Mouse (Mus musculus) kidney, embryonic 14.5 days (tissue): ENCODE measurements around the gene Duoxa2. TPM values are rescaled to one million over a fixed set of nuclear protein-coding genes. Genes with fewer than 3 reads are reported as not detected.
A peak's percentile ranks its signal among the peaks of the same experiment; 100 is the strongest.
"Not testable (repeated sequence)": the region's sequence is repeated elsewhere in the genome, so short reads cannot be mapped to it uniquely, and the experiment has no call there.

ENCODE experiments used
- ATAC-seq: fragments of 200-750 bp; cut with Nextera tagmentation; 2 replicates; pipeline ENCODE4 v1.8.0; 2017; ENCODE audit warnings: moderate number of reproducible peaks, mild to moderate bottlenecking, moderate TSS enrichment, moderate library complexity; ENCODE audit not compliant: low FRiP score, low TSS enrichment
- H3K27ac ChIP-seq: fragments of 300-500 bp; sonication (generic); 2 replicates; pipeline ENCODE4 v1.5.1; 2014; ENCODE audit warnings: low read depth, mild to moderate bottlenecking, low read length, moderate library complexity, mixed read lengths
- H3K27me3 ChIP-seq: fragments of 300-500 bp; sonication (generic); 2 replicates; pipeline ENCODE4 v1.6.1; 2014; ENCODE audit warnings: mild to moderate bottlenecking, low read length; ENCODE audit not compliant: control insufficient read depth, insufficient read depth
- H3K36me3 ChIP-seq: fragments of 300-500 bp; sonication (generic); 2 replicates; pipeline ENCODE4 v1.6.1; 2014; ENCODE audit warnings: low read length, mixed read lengths; ENCODE audit not compliant: control insufficient read depth, insufficient read depth
- H3K4me1 ChIP-seq: fragments of 300-500 bp; sonication (generic); 2 replicates; pipeline ENCODE4 v1.6.1; 2014; ENCODE audit warnings: low read length, mixed read lengths; ENCODE audit not compliant: control insufficient read depth, insufficient read depth
- H3K4me2 ChIP-seq: fragments of 300-500 bp; sonication (generic); replicated peaks from 2 replicates; pipeline ENCODE4 v1.6.1; 2014; ENCODE audit warnings: low read depth, mild to moderate bottlenecking, low read length
- H3K4me3 ChIP-seq: fragments of 300-500 bp; sonication (generic); 2 replicates; pipeline ENCODE4 v1.5.1; 2014; ENCODE audit warnings: mild to moderate bottlenecking, low read length
- H3K9ac ChIP-seq: fragments of 300-500 bp; sonication (generic); 2 replicates; pipeline ENCODE4 v1.6.1; 2014; ENCODE audit warnings: low read depth, mild to moderate bottlenecking, low read length, moderate library complexity
- H3K9me3 ChIP-seq: fragments of 300-500 bp; sonication (generic); 2 replicates; pipeline ENCODE4 v1.6.1; 2016; ENCODE audit warnings: low read length; ENCODE audit not compliant: control insufficient read depth
- WGBS: fragments of 180-500 bp; shearing (Covaris S2); extraction: QIAGEN DNeasy Blood & Tissue Kit; methylation state at CpG from one replicate; pipeline ENCODE4 v1.1.7; 2014; 5-methylcytosine and 5-hydroxymethylcytosine counted together
- polyA plus RNA-seq: library from polyadenylated mRNA; unstranded; fragments of >200 nt; fragmentation: Nextera tagmentation; extraction: Ambion mirVana; gene quantifications from 2 replicates; pipeline ENCODE4 v1.2.1, GENCODE M21; 2014

Duoxa2 gene
- polyA plus RNA-seq, 1 experiment from 2014 or later, result 0.22 TPM

DNA sequence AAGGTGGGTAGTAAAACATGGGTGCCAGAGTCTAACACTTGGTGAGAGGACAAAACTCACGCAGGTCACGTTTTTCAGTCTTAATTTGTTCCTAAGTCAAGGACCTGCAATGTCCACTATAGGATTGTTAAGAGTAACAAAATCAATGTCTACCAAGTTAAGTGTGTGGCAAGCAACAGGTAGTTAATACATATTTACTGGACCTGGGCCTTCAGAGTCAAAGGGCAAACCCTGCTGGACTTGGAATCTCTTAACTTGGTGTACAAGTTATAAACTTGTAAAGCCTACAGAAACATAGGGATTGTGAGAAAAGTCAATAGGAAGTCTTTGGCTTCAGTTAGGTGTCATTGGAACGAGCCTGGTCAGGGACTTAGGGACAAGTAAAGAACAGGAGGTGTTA lies 25.9 kb downstream of the Duoxa2 start:
- WGBS, result 63% methylated on average over 3 of the region's 3 CpGs
- Histone ChIP-seq H3K36me3 (no peaks in the 10 kb centered on the region), H3K27me3 (no peaks in the 10 kb centered on the region), H3K4me1 (no peaks in the 10 kb centered on the region), H3K4me2 (no peak overlapping the region), H3K4me3 (no peak overlapping the region), H3K9ac (no peak overlapping the region), H3K9me3 (no peaks in the 10 kb centered on the region), H3K27ac (no peak overlapping the region)
- no peak for ATAC-seq

GRCm38 (mm10) chr2:122325361-122325760 lies 26.7 kb downstream of the Duoxa2 start:
- no peak for ATAC-seq
- no peak overlapping the region for H3K9ac ChIP-seq

GRCm38 (mm10) chr2:122327986-122328385 lies 29.3 kb downstream of the Duoxa2 start:
- ATAC-seq, result no peak
- no peak overlapping the region for H3K4me3 ChIP-seq
- H3K9ac ChIP-seq, result no peak overlapping the region
- no peak overlapping the region for H3K4me2 ChIP-seq
- WGBS, result 60% methylated on average over 3 of the region's 3 CpGs
- H3K27ac ChIP-seq, result no peak overlapping the region
- H3K9me3 ChIP-seq, result no peaks in the 10 kb centered on the region
- no peaks in the 10 kb centered on the region for H3K4me1 ChIP-seq
- H3K27me3 ChIP-seq, result no peaks in the 10 kb centered on the region
- no peaks in the 10 kb centered on the region for H3K36me3 ChIP-seq

More at GRCm38 (mm10) chr2:122325361-122325760, 26.7 kb downstream of the Duoxa2 start:
- 74% methylated on average over 2 of the region's 2 CpGs for WGBS
- no peaks in the 10 kb centered on the region for H3K9me3 ChIP-seq
- no peak overlapping the region for H3K27ac ChIP-seq
- H3K4me3 ChIP-seq, result no peak overlapping the region
- H3K27me3 ChIP-seq, result no peaks in the 10 kb centered on the region
- H3K4me1 ChIP-seq, result no peaks in the 10 kb centered on the region
- no peak overlapping the region for H3K4me2 ChIP-seq
- H3K36me3 ChIP-seq, result no peaks in the 10 kb centered on the region

DNA sequence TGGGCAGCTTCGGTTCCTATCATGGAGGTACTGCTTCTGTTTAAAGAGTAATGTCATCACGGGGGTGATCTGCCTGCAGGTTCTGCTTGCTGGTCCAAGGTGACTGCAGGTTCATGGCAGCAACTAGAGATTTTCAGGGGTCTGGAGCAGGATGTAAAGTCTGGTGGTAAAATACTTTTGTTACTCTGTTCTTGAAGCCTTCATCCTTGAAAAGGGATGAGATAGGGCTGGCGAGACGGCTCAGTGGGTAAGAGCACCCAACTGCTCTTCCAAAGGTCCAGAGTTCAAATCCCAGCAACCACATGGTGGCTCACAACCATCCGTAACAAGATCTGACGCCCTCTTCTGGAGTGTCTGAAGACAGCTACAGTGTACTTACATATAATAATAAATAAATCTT lies 31.6 kb downstream of the Duoxa2 start:
- not testable (repeated sequence) for H3K9ac ChIP-seq, H3K4me2 ChIP-seq, H3K9me3 ChIP-seq, H3K4me1 ChIP-seq, H3K27me3 ChIP-seq, H3K36me3 ChIP-seq, ATAC-seq, H3K4me3 ChIP-seq, H3K27ac ChIP-seq
- 86% methylated on average over 4 of the region's 6 CpGs for WGBS

DNA sequence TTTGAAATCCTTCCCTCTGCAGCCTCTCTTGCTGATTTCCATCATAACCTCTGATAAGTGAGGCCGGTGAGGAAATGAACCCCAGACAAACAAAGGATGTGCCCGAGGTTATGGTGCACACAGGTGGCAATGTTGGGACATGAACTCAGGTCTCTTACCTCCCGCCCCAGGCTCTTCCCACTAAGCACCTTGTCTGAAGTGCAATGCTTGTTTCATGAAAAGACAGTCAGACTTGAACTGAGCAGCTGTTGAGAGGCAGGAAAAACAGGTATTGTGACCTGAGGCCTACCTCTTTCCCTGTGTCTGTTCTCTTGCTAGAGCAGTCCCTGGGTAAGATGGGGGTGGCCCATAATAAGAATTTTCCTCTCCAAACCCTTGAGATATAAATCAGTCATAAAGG lies 33.5 kb downstream of the Duoxa2 start:
- WGBS, result 74% methylated on average over 3 of the region's 3 CpGs
- no peaks in the 10 kb centered on the region for H3K4me1 ChIP-seq
- no peak overlapping the region for H3K27ac ChIP-seq
- no peak for ATAC-seq
- no peaks in the 10 kb centered on the region for H3K36me3 ChIP-seq
- H3K4me3 ChIP-seq, result no peak overlapping the region
- H3K9me3 ChIP-seq, result no peaks in the 10 kb centered on the region
- H3K4me2 ChIP-seq, result no peak overlapping the region
- H3K9ac ChIP-seq, result no peak overlapping the region
- H3K27me3 ChIP-seq, result no peaks in the 10 kb centered on the region

DNA sequence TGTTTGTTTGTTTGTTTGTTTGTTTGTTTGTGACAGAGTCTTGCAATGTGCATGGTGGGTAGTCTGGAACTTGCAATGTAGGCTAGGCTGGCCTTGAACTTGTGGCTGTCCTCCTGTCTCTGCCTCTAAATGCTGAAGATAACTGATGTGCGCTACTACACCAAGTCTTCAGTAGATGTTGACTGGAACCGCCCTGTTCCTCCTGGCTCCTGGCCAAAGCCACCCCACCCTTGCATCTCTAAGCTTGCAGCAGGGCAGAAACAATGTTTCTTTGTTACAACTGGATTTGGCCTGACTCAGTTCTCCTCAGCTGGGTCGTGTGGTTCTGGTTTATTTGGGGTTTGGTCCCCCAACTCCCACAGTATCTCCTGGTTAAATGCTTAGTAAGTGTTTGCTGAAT lies 35.5 kb downstream of the Duoxa2 start:
- no peaks in the 10 kb centered on the region for H3K9me3 ChIP-seq
- 68% methylated on average over 3 of the region's 3 CpGs for WGBS

GRCm38 (mm10) chr2:122337291-122337690 lies 38.6 kb downstream of the Duoxa2 start:
- Histone ChIP-seq H3K27me3 (no peaks in the 10 kb centered on the region; the same call in 1 of the 2 replicates), H3K36me3 (no peaks in the 10 kb centered on the region), H3K4me1 (no peaks in the 10 kb centered on the region), H3K4me3 (no peak overlapping the region), H3K9ac (no peak overlapping the region), H3K27ac (no peak overlapping the region), H3K4me2 (peak overlapping the region; percentile 2), H3K9me3 (no peaks in the 10 kb centered on the region)
- ATAC-seq, result no peak
- WGBS, result 60% methylated on average over 21 of the region's 21 CpGs

More for the DNA sequence above, 35.5 kb downstream of the Duoxa2 start:
- no peaks in the 10 kb centered on the region for H3K36me3 ChIP-seq
- no peak overlapping the region for H3K9ac ChIP-seq
- no peaks in the 10 kb centered on the region; the same call in 1 of the 2 replicates for H3K27me3 ChIP-seq
- no peak overlapping the region for H3K4me3 ChIP-seq
- no peak overlapping the region for H3K4me2 ChIP-seq
- no peak overlapping the region for H3K27ac ChIP-seq
- no peak for ATAC-seq
- H3K4me1 ChIP-seq, result no peaks in the 10 kb centered on the region

DNA sequence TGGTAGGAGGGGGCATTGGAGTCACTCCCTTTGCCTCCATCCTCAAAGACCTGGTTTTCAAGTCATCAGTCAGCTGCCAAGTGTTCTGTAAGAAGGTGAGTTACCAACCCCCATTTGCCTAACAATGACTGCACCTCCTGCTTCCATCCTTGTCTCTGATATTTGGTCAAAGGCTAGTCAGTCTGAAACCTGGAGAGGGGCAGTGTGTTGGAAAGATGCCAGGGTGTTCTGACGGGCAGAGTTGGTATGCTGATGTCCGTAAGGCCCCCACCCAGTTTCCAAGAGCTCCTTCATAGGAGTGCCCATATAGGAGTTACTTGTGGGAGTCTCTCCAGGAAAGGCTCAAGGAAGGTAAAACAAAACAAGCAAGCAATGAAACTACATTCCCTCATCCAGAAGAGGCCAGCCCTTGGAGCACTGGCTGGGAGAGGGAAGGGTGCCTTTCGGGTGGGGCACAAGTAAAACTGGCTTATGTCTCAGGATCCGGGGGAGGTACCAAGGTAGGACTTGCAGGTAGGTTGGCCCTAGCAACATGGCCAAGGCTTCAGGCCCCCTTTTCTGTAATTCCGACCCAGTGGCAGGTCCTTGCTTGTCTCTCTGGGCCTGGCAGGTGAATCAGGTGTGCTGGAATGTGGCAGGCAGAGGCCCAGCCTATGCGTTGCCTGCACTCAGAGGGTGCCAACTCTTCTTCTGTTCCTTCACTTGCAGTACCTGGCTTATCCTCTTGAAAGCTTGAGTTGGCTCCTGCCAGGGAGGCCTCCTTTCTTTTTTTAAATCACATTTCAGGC lies 46.6 kb downstream of the Duoxa2 start:
- no peak overlapping the region for H3K9ac ChIP-seq
- no peak overlapping the region for H3K27ac ChIP-seq
- 82% methylated on average over 6 of the region's 6 CpGs for WGBS

GRCm38 (mm10) chr2:122346164-122346563 lies 47.5 kb downstream of the Duoxa2 start:
- not testable (repeated sequence) for ATAC-seq, H3K36me3 ChIP-seq, H3K27me3 ChIP-seq, H3K27ac ChIP-seq, H3K4me3 ChIP-seq, H3K9ac ChIP-seq, H3K4me2 ChIP-seq, H3K9me3 ChIP-seq
- peaks cover 12% of the 10 kb centered on the region; the same call in 1 of the 2 replicates for H3K4me1 ChIP-seq
- WGBS, result 84% methylated on average over 6 of the region's 6 CpGs

More for the DNA sequence above, 46.6 kb downstream of the Duoxa2 start:
- Histone ChIP-seq H3K9me3 (no peaks in the 10 kb centered on the region), H3K4me1 (peaks cover 12% of the 10 kb centered on the region; the same call in 1 of the 2 replicates), H3K27me3 (no peaks in the 10 kb centered on the region), H3K36me3 (no peaks in the 10 kb centered on the region), H3K4me3 (no peak overlapping the region), H3K4me2 (no peak overlapping the region)
- ATAC-seq, result no peak
